Mouse (Mus musculus) G1E (cell line): Measurements from ENCODE around the gene Gas2l1.

Source experiments
- CTCF ChIP-seq: IDR thresholded peaks from 2 replicates; pipeline ENCODE4 v1.5.1; 2012; ENCODE audit warnings: low read depth, low read length, inconsistent platforms, mixed read lengths
- GATA1 ChIP-seq: IDR thresholded peaks from 2 replicates; pipeline ENCODE4 v1.6.1; 2012; ENCODE audit warnings: borderline replicate concordance, low read length, inconsistent platforms, mixed read lengths
- POLR2AphosphoS5 ChIP-seq: IDR thresholded peaks from 2 replicates; pipeline ENCODE4 v1.6.1; 2012; ENCODE audit warnings: low read depth, low read length, inconsistent platforms; ENCODE audit not compliant: insufficient replicate concordance

- no peak for TF ChIP-seq CTCF
- TF ChIP-seq POLR2AphosphoS5, result no peak
- TF ChIP-seq GATA1, result no peak
Measured at GRCm38 (mm10) chr11:5009354-5010074, 55.6 kb downstream of the Gas2l1 start.
